In genomic region chr16:45023904-45024303, GRCm38 (mm10) we compare ENCODE assay signal across 9 mouse cellular contexts.
DNase-seq lines count a peak whose midpoint lies in the region; ATAC-seq and TF ChIP-seq lines count a peak whose summit lies in the region.
"Had no signal": no experiment of that assay in that cellular context is flagged by ENCODE, and none has a peak within 500 bp of the region (broad histone marks: within the 10 kb centered on the region; RNA-seq: fewer than 3 reads in every experiment).

No protein-coding gene starts in this region.

- peak; percentile 3 for DNase-seq in cerebellum, adult 11 months
- DNase-seq in cerebellum, adult 11-12 months = no peak
- no peak for DNase-seq in gastrocnemius, adult 2 months
- peak; percentile 51 to 74 for DNase-seq in layer of hippocampus, adult 2 months (ENCODE audit: low spot score in 2 of 2)
- DNase-seq in lung, postnatal 14 days = peak; percentile 83
- DNase-seq in thymus, adult 2 months = peak; percentile 80

- peak; percentile 56; the same call in 1 of the 2 replicates for TF ChIP-seq CTCF in bone marrow macrophage, adult 2 months (IDR thresholded peaks at IDR 0.05; ENCODE audit: low read depth, low read length)
- peak; percentile 56 for TF ChIP-seq CTCF in gastrocnemius, adult 2 months (IDR thresholded peaks at IDR 0.05)
- TF ChIP-seq CTCF in layer of hippocampus, adult 2 months (conservative IDR thresholded peaks at IDR 0.05) = peak; percentile 78
- TF ChIP-seq CTCF in thymus, adult 2 months (IDR thresholded peaks at IDR 0.05; ENCODE audit: borderline replicate concordance, control insufficient read depth, extremely low read depth, insufficient read depth, low read length, poor library complexity) = no peak

- H3K27me3 ChIP-seq in thymus, adult 2 months (ENCODE audit: control insufficient read depth, insufficient read depth, low read length) = no peaks in the 10 kb centered on the region
- H3K27me3 ChIP-seq: hindbrain, embryonic 15.5 days had no signal

- TF ChIP-seq POLR2A in bone marrow macrophage, adult 2 months (IDR thresholded peaks at IDR 0.05; ENCODE audit: borderline replicate concordance, low read depth, low read length) = no peak
- TF ChIP-seq POLR2A in thymus, adult 2 months (IDR thresholded peaks at IDR 0.05; ENCODE audit: control insufficient read depth, extremely low read depth, insufficient read depth, low read length, poor library complexity) = no peak

- WGBS in thymus, adult 2 months = 42% methylated on average over 4 of the region's 4 CpGs

- ATAC-seq in CD4-positive, CD25-positive, alpha-beta regulatory T cell, adult 4 months = peak; percentile 76

- H3K36me3 ChIP-seq in thymus, adult 2 months (ENCODE audit: control insufficient read depth, insufficient read depth, low read length) = no peaks in the 10 kb centered on the region
- H3K36me3 ChIP-seq: hindbrain, embryonic 15.5 days had no signal

- no peak overlapping the region for H3K27ac ChIP-seq in bone marrow macrophage, adult 2 months (ENCODE audit: insufficient read depth, low read depth, low read length)
- H3K27ac ChIP-seq in gastrocnemius, adult 2 months = no peak overlapping the region
- H3K27ac ChIP-seq in layer of hippocampus, adult 2 months = no peak overlapping the region
- H3K27ac ChIP-seq in thymus, adult 2 months (ENCODE audit: control insufficient read depth, insufficient read depth, low read length) = no peak overlapping the region
- H3K27ac ChIP-seq: hindbrain, embryonic 15.5 days had no signal

- H3K4me1 ChIP-seq in bone marrow macrophage, adult 2 months (ENCODE audit: control insufficient read depth, insufficient read depth, low read length) = peaks cover 18% of the 10 kb centered on the region
- no peaks in the 10 kb centered on the region; the same call in 1 of the 2 replicates for H3K4me1 ChIP-seq in thymus, adult 2 months (replicated peaks; ENCODE audit: control insufficient read depth, insufficient read depth, low read length)
- H3K4me1 ChIP-seq: hindbrain, embryonic 15.5 days had no signal

- no peak overlapping the region for H3K4me3 ChIP-seq in bone marrow macrophage, adult 2 months (ENCODE audit: insufficient read depth, low read length)
- no peak overlapping the region for H3K4me3 ChIP-seq in gastrocnemius, adult 2 months
- no peak overlapping the region for H3K4me3 ChIP-seq in layer of hippocampus, adult 2 months
- H3K4me3 ChIP-seq in thymus, adult 2 months (ENCODE audit: control insufficient read depth, insufficient read depth, low read length) = no peak overlapping the region
- H3K4me3 ChIP-seq: hindbrain, embryonic 15.5 days had no signal

- intact Hi-C loops in gastrocnemius, adult 2 months (cut with DNase I) = loop anchor here (10.0 kb wide), 1 partner anchor 259 kb away; the partner anchor contains the start of gene Cd200r1

Comparison
In these comparisons a context has a peak if more than half of its experiments do, and no peak if none do; other contexts are left out.
1. DNase-seq: peak in cerebellum, adult 11 months (single experiment), layer of hippocampus, adult 2 months (2 of 2), lung, postnatal 14 days (single experiment) and thymus, adult 2 months (single experiment); none in cerebellum, adult 11-12 months (single experiment) and gastrocnemius, adult 2 months (single experiment).